Mouse (Mus musculus) embryonic fibroblast, embryonic 13.5 days (primary cell): ENCODE measurements around the gene E130311K13Rik.

Source experiments
- CTCF ChIP-seq: IDR thresholded peaks from 2 replicates; pipeline ENCODE4 v1.5.1; 2011; ENCODE audit warnings: mild to moderate bottlenecking, control low read depth, low read length, moderate library complexity, borderline replicate concordance; ENCODE audit not compliant: insufficient read depth
- POLR2A ChIP-seq: IDR thresholded peaks from 2 replicates; pipeline ENCODE4 v1.6.1; 2011; ENCODE audit warnings: low read depth, mild to moderate bottlenecking, control low read depth, low read length, moderate library complexity

- no peak for TF ChIP-seq CTCF
- TF ChIP-seq POLR2A, result no peak
These were observed 48.6 kb upstream of the E130311K13Rik start for GRCm38 (mm10) chr3:63977895-63978294.
